Mouse (Mus musculus) retina, postnatal 7 days (tissue): ENCODE data around the gene Hypk.

Experiments
- DNase-seq: peaks from one replicate; pipeline ENCODE4 v3.0.0-alpha.2; 2012; ENCODE audit warnings: low read depth, low spot score

The Hypk gene

GRCm38 (mm10) chr2:121505942-121506882 is 53.1 kb downstream of the Hypk start, which contains the start of the genes Mfap1a and Wdr76:
Mfap1a (minus strand) TSS chr2:121506665.
Wdr76 (plus strand) TSS chr2:121506723.
- DNase-seq: peak; percentile 76

- DNase-seq: no peak
Observed at GRCm38 (mm10) chr2:121507173-121507950, 54.3 kb downstream of the Hypk start.

- DNase-seq: no peak
Observed at GRCm38 (mm10) chr2:121507951-121508330, 54.9 kb downstream of the Hypk start.
